In genomic region chr17:35047688-35048087, GRCm38 (mm10) we compare ENCODE assay signal across 9 mouse cellular contexts. TPM values are rescaled to one million over a fixed set of nuclear protein-coding genes. Genes with fewer than 3 reads are reported as not detected.
DNase-seq lines count a peak whose midpoint lies in the region; ATAC-seq and TF ChIP-seq lines count a peak whose summit lies in the region.
"Had no signal": no experiment of that assay in that cellular context is flagged by ENCODE, and none has a peak within 500 bp of the region (broad histone marks: within the 10 kb centered on the region; RNA-seq: fewer than 3 reads in every experiment).

No protein-coding gene starts in this region.

- 43% methylated on average over 1 of the region's 1 CpGs for WGBS in embryonic facial prominence, embryonic 11.5 days

- no peaks in the 10 kb centered on the region for H3K9me3 ChIP-seq in embryonic facial prominence, embryonic 11.5 days (replicated peaks; ENCODE audit: control insufficient read depth, low read length)

- peaks cover 28% of the 10 kb centered on the region for H3K79me2 ChIP-seq in myocyte (ENCODE audit: control insufficient read depth, insufficient read depth)

- peak overlapping the region; percentile 53 for H3K27ac ChIP-seq in layer of hippocampus, adult 2 months
- H3K27ac ChIP-seq in embryonic facial prominence, embryonic 11.5 days (replicated peaks; ENCODE audit: low read depth, low read length), result 0 out of 2 replicates have a peak overlapping the region, but pooled peaks have one; percentile 29

- no peak for TF ChIP-seq CTCF in layer of hippocampus, adult 2 months (conservative IDR thresholded peaks at IDR 0.05)

- no peak for TF ChIP-seq POLR2A in myocyte (IDR thresholded peaks at IDR 0.05; ENCODE audit: insufficient read length, low read depth)

- H3K27me3 ChIP-seq in embryonic facial prominence, embryonic 11.5 days (ENCODE audit: control insufficient read depth, insufficient read depth, low read length), result no peaks in the 10 kb centered on the region
- no peaks in the 10 kb centered on the region for H3K27me3 ChIP-seq in myocyte (ENCODE audit: control insufficient read depth, insufficient read depth, insufficient read length)

- H3K9ac ChIP-seq in embryonic facial prominence, embryonic 11.5 days (replicated peaks; ENCODE audit: low read length), result no peak overlapping the region

- no peak overlapping the region for H3K4me2 ChIP-seq in embryonic facial prominence, embryonic 11.5 days (ENCODE audit: low read depth, low read length)
- H3K4me2 ChIP-seq in myocyte (ENCODE audit: low read depth), result peak overlapping the region; percentile 81

- H3ac ChIP-seq in myocyte (ENCODE audit: control insufficient read depth, insufficient read length), result no peak overlapping the region

- H3K36me3 ChIP-seq in embryonic facial prominence, embryonic 11.5 days (replicated peaks; ENCODE audit: control insufficient read depth, insufficient read depth, low read depth, low read length), result no peaks in the 10 kb centered on the region
- H3K36me3 ChIP-seq in myocyte (ENCODE audit: control insufficient read depth, insufficient read depth), result peaks cover 7% of the 10 kb centered on the region

- H3K4me3 ChIP-seq in layer of hippocampus, adult 2 months, result no peak overlapping the region
- no peak overlapping the region for H3K4me3 ChIP-seq in embryonic facial prominence, embryonic 11.5 days (ENCODE audit: low read depth, low read length)
- no peak overlapping the region for H3K4me3 ChIP-seq in myocyte

- H3K4me1 ChIP-seq in embryonic facial prominence, embryonic 11.5 days (ENCODE audit: control insufficient read depth, insufficient read depth, low read length), result peaks cover 2% of the 10 kb centered on the region

- no peak for ATAC-seq in embryonic facial prominence, embryonic 11.5 days (replicated peaks; ENCODE audit: insufficient number of reproducible peaks, low FRiP score, low TSS enrichment, low read depth)
- no peak for ATAC-seq in monocyte, adult 5-6 weeks (replicated peaks; ENCODE audit: insufficient number of reproducible peaks, low FRiP score, low TSS enrichment, poor library complexity, severe bottlenecking)

- no peak for DNase-seq in layer of hippocampus, adult 2 months (ENCODE audit: low spot score in 2 of 2)
- no peak for DNase-seq in layer of hippocampus, postnatal 10 days (ENCODE audit: low spot score in 2 of 2)
- DNase-seq in embryonic facial prominence, embryonic 11.5 days (ENCODE audit: low spot score), result no peak
- peak; percentile 71 to 90 for DNase-seq in kidney, adult 8-10 months
- no peak for DNase-seq in ovary, postnatal 14 days (ENCODE audit: low spot score)
- DNase-seq in urinary bladder, postnatal 36 days (ENCODE audit: low spot score in 2 of 2), result no peak

TF ChIP-seq in myocyte, 11 proteins besides CTCF, POLR2A, EP300 and RAD21:
- TF ChIP-seq CEBPB (IDR thresholded peaks at IDR 0.05; ENCODE audit: insufficient read depth, poor library complexity, severe bottlenecking) (no peak), REST (IDR thresholded peaks at IDR 0.05; ENCODE audit: insufficient read depth, insufficient read length) (no peak), MYOG (IDR thresholded peaks at IDR 0.05; ENCODE audit: control insufficient read depth in 1 of 3, insufficient read depth in 1 of 3, insufficient read length in 2 of 3, low read depth in 2 of 3) (no peak), E2F4 (IDR thresholded peaks at IDR 0.05; ENCODE audit: insufficient read depth) (no peak), MYOD1 (IDR thresholded peaks at IDR 0.05; ENCODE audit: control insufficient read depth in 1 of 3, insufficient read length in 2 of 3, low read depth in 2 of 3) (no peak), USF1 (IDR thresholded peaks at IDR 0.05; ENCODE audit: low read depth) (no peak), SRF (IDR thresholded peaks at IDR 0.05; ENCODE audit: control insufficient read depth, insufficient read length, low read depth) (no peak), TCF12 (IDR thresholded peaks at IDR 0.05; ENCODE audit: insufficient read depth, poor library complexity, severe bottlenecking) (no peak), TCF3 (IDR thresholded peaks at IDR 0.05; ENCODE audit: insufficient read length, low read depth) (no peak), MAX (IDR thresholded peaks at IDR 0.05; ENCODE audit: low read depth) (no peak), POLR2AphosphoS2 (IDR thresholded peaks at IDR 0.05; ENCODE audit: insufficient read length, low read depth) (no peak)

RNA-seq across cellular contexts. Expression of gene Msh5, which starts 1.1 kb away (rescaled TPM):
- 1 to 10 TPM in 1 of 2 experiments, under 1 TPM in 1; 0.26 to 1.1 TPM for total RNA-seq in layer of hippocampus, adult 2 months (2021)
- total RNA-seq in layer of hippocampus, postnatal 10 days (2021), result 1 to 10 TPM in 1 of 2 experiments, under 1 TPM in 1; 0.91 to 1.4 TPM
- polyA plus RNA-seq in embryonic facial prominence, embryonic 11.5 days (2014; fragmentation: Nextera tagmentation; extraction: Ambion mirVana), result 3.0 and 3.2 TPM in 2 replicates
- 2.1 TPM for polyA plus RNA-seq in myocyte (2012; fragmentation: generic; extraction: Trizol)
- total RNA-seq in monocyte, adult 5-6 weeks (2017), result 0.76 to 1.6 TPM in 2 of 3 replicates, not detected in the other

RNA-seq across cellular contexts. Expression of gene Clic1, which starts 2.1 kb away (rescaled TPM):
- total RNA-seq in layer of hippocampus, adult 2 months (2021), result 1 to 10 TPM; 9.2 to 9.6 TPM
- 10 to 100 TPM; 19.3 to 19.6 TPM for total RNA-seq in layer of hippocampus, postnatal 10 days (2021)
- 73.9 and 84.2 TPM in 2 replicates for polyA plus RNA-seq in embryonic facial prominence, embryonic 11.5 days (2014; fragmentation: Nextera tagmentation; extraction: Ambion mirVana)
- polyA plus RNA-seq in myocyte (2012; fragmentation: generic; extraction: Trizol), result 412 TPM
- 356 to 514 TPM (median 477 TPM) in 3 replicates for total RNA-seq in monocyte, adult 5-6 weeks (2017)

RNA-seq across cellular contexts. Expression of gene Ddah2, which starts 11.1 kb away (rescaled TPM):
- total RNA-seq in layer of hippocampus, adult 2 months (2021), result 10 to 100 TPM; 13.7 to 15.8 TPM
- total RNA-seq in layer of hippocampus, postnatal 10 days (2021), result 10 to 100 TPM; 47.3 to 59.0 TPM
- 543 and 586 TPM in 2 replicates for polyA plus RNA-seq in embryonic facial prominence, embryonic 11.5 days (2014; fragmentation: Nextera tagmentation; extraction: Ambion mirVana)
- 101 TPM for polyA plus RNA-seq in myocyte (2012; fragmentation: generic; extraction: Trizol)
- total RNA-seq in monocyte, adult 5-6 weeks (2017), result 1.1 TPM in 1 of 3 replicates, not detected in the others

RNA-seq across cellular contexts. Expression of gene Ly6g6c, which starts 17.5 kb away (rescaled TPM):
- not detected for total RNA-seq in layer of hippocampus, adult 2 months (2021)
- total RNA-seq in layer of hippocampus, postnatal 10 days (2021), result not detected
- 0.33 TPM in 1 of 2 replicates, not detected in the other for polyA plus RNA-seq in embryonic facial prominence, embryonic 11.5 days (2014; fragmentation: Nextera tagmentation; extraction: Ambion mirVana)
- polyA plus RNA-seq in myocyte (2012; fragmentation: generic; extraction: Trizol), result 0.18 TPM
- not detected in 3 replicates for total RNA-seq in monocyte, adult 5-6 weeks (2017)
- total RNA-seq: hematopoietic stem cell, adult 5-6 weeks had no signal

RNA-seq across cellular contexts. Expression of gene Mpig6b, which starts 18.3 kb away (rescaled TPM):
- not detected for total RNA-seq in layer of hippocampus, adult 2 months (2021)
- not detected for total RNA-seq in layer of hippocampus, postnatal 10 days (2021)
- polyA plus RNA-seq in embryonic facial prominence, embryonic 11.5 days (2014; fragmentation: Nextera tagmentation; extraction: Ambion mirVana), result 0.74 and 1.2 TPM in 2 replicates
- not detected for polyA plus RNA-seq in myocyte (2012; fragmentation: generic; extraction: Trizol)
- 0.57 to 3.1 TPM (median 0.75 TPM) in 3 replicates for total RNA-seq in monocyte, adult 5-6 weeks (2017)
- total RNA-seq: hematopoietic stem cell, adult 5-6 weeks had no signal

Comparison
In these comparisons a context has a peak if more than half of its experiments do, and no peak if none do; other contexts are left out.
1. DNase-seq: peak in kidney, adult 8-10 months (2 of 2); none in layer of hippocampus, adult 2 months (0 of 2), layer of hippocampus, postnatal 10 days (0 of 2), embryonic facial prominence, embryonic 11.5 days (single experiment), ovary, postnatal 14 days (single experiment) and urinary bladder, postnatal 36 days (0 of 2).
2. RNA of gene Clic1, which starts 2.1 kb away (total RNA-seq): 356 to 514 TPM in monocyte, adult 5-6 weeks; 19.3 to 19.6 TPM in layer of hippocampus, postnatal 10 days and 9.2 to 9.6 TPM in layer of hippocampus, adult 2 months; every median in the first group is over 10 times any median in the second.